Mouse (Mus musculus) limb, embryonic 11.5 days (tissue): ENCODE measurements at regions not wholly inside any gene's neighbourhood (a gene's known extent, or its start where the extent isn't known, plus 50 kb on each side); places are given as distances from the start of the nearest gene placed in this dataset.
A peak's percentile ranks its signal among the peaks of the same experiment; 100 is the strongest.

Source experiments
- ATAC-seq: fragments of 200-750 bp; cut with Nextera tagmentation; 2 replicates; pipeline ENCODE4 v1.8.0; 2017; ENCODE audit warnings: low read depth; ENCODE audit not compliant: insufficient number of reproducible peaks, low FRiP score, low TSS enrichment
- DNase-seq: peaks from one replicate; pipeline ENCODE4 v3.0.0-alpha.2; 2015; ENCODE audit warnings: low spot score
- H3K27ac ChIP-seq: fragments of 300-500 bp; sonication (generic); replicated peaks from 2 replicates; pipeline ENCODE4 v1.5.1; 2014; ENCODE audit warnings: low read depth, mild to moderate bottlenecking, low read length
- H3K27me3 ChIP-seq: fragments of 300-500 bp; sonication (generic); 2 replicates; pipeline ENCODE4 v1.6.1; 2014; ENCODE audit warnings: mild to moderate bottlenecking, low read length, mixed read lengths; ENCODE audit not compliant: control insufficient read depth, insufficient read depth
- H3K36me3 ChIP-seq: fragments of 300-500 bp; sonication (generic); 2 replicates; pipeline ENCODE4 v1.6.1; 2014; ENCODE audit warnings: mild to moderate bottlenecking, low read length, moderate library complexity, mixed read lengths; ENCODE audit not compliant: control insufficient read depth, insufficient read depth
- H3K4me1 ChIP-seq: fragments of 300-500 bp; sonication (generic); 2 replicates; pipeline ENCODE4 v1.6.1; 2014; ENCODE audit warnings: low read length, mixed read lengths; ENCODE audit not compliant: control insufficient read depth, insufficient read depth
- H3K4me2 ChIP-seq: fragments of 300-500 bp; sonication (generic); 2 replicates; pipeline ENCODE4 v1.6.1; 2014; ENCODE audit warnings: low read depth, mild to moderate bottlenecking, moderate library complexity; ENCODE audit not compliant: severe bottlenecking
- H3K4me3 ChIP-seq: fragments of 300-500 bp; sonication (generic); 2 replicates; pipeline ENCODE4 v1.5.1; 2014; ENCODE audit warnings: low read depth, low read length
- H3K9ac ChIP-seq: fragments of 300-500 bp; sonication (generic); 2 replicates; pipeline ENCODE4 v1.6.1; 2014; ENCODE audit warnings: mild to moderate bottlenecking, low read length
- H3K9me3 ChIP-seq: fragments of 300-500 bp; sonication (generic); 2 replicates; pipeline ENCODE4 v1.6.1; 2016; ENCODE audit warnings: low read length; ENCODE audit not compliant: control insufficient read depth
- WGBS: fragments of 180-500 bp; shearing (Covaris S2); extraction: QIAGEN DNeasy Blood & Tissue Kit; methylation state at CpG from one replicate; pipeline ENCODE4 v1.1.7; 2014; 5-methylcytosine and 5-hydroxymethylcytosine counted together

GRCm38 (mm10) chr3:62985033-62985432 is 256.3 kb upstream of the Mme start:
- Histone ChIP-seq H3K4me3 (no peak overlapping the region), H3K27ac (no peak overlapping the region), H3K36me3 (no peaks in the 10 kb centered on the region), H3K4me2 (no peak overlapping the region), H3K4me1 (no peaks in the 10 kb centered on the region), H3K9ac (no peak overlapping the region), H3K27me3 (no peaks in the 10 kb centered on the region), H3K9me3 (no peaks in the 10 kb centered on the region)
- no peak for DNase-seq
- WGBS = 76% methylated on average over 4 of the region's 4 CpGs
- no peak for ATAC-seq

DNA sequence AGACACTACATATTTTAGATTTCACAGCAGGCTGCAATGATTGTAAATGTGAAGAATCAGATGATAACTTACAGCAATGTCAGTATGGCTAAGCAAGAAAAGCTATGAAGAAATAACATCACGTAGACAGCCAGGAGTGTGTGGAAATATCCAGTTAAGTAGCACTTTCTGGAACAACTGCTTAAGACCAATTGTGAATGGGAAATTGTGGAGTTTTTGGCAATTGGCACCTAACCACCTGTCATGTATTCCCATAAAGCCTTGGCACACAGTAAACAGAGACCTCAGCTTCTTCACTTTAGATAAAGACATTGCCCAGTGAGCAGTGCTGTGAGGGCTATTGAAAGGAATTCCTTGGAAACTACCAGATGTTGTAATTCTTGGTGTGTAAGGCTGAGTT is 264.4 kb upstream of the Mme start:
- H3K27me3 ChIP-seq = no peaks in the 10 kb centered on the region
- ATAC-seq (no peak), DNase-seq (no peak)
- H3K27ac ChIP-seq = no peak overlapping the region
- H3K4me3 ChIP-seq = no peak overlapping the region
- no peak overlapping the region for H3K4me2 ChIP-seq
- no peaks in the 10 kb centered on the region for H3K4me1 ChIP-seq
- WGBS = 85% methylated on average over 1 of the region's 1 CpGs
- no peaks in the 10 kb centered on the region for H3K36me3 ChIP-seq
- no peak overlapping the region for H3K9ac ChIP-seq
- no peaks in the 10 kb centered on the region for H3K9me3 ChIP-seq

- Histone ChIP-seq H3K9ac (no peak overlapping the region), H3K4me2 (no peak overlapping the region)
These were observed 278.1 kb upstream of the Mme start for GRCm38 (mm10) chr3:62963244-62963643.

DNA sequence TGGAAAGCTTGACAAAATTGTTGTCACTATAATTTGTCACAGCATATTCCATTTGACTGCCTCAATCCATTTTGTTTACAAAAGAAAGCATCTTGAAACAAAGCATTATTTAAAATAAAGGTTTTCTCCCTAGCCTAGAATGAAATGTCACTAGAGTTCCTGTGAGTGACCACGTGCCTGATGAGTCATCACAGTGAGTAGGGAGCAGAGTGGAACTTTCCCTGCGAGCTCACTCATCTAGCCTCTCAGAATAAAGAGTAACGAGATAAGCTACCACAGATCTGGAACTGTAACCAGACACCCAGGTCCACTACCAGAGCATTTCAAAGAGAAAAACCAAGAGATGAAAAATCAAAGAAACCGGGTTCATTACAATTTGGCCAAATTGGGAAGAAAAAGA is 278.7 kb upstream of the Mme start:
- Histone ChIP-seq H3K27me3 (no peaks in the 10 kb centered on the region), H3K27ac (no peak overlapping the region), H3K9me3 (no peaks in the 10 kb centered on the region), H3K36me3 (no peaks in the 10 kb centered on the region), H3K4me1 (no peaks in the 10 kb centered on the region), H3K9ac (no peak overlapping the region), H3K4me3 (no peak overlapping the region), H3K4me2 (no peak overlapping the region)
- 42% methylated on average over 4 of the region's 4 CpGs for WGBS
- no peak for ATAC-seq
- no peak for DNase-seq

More at GRCm38 (mm10) chr3:62963244-62963643, 278.1 kb upstream of the Mme start:
- no peaks in the 10 kb centered on the region for H3K36me3 ChIP-seq
- WGBS = 79% methylated on average over 1 of the region's 1 CpGs
- H3K4me3 ChIP-seq = no peak overlapping the region
- H3K27ac ChIP-seq = no peak overlapping the region
- no peak for DNase-seq
- H3K27me3 ChIP-seq = no peaks in the 10 kb centered on the region
- no peak for ATAC-seq
- no peaks in the 10 kb centered on the region for H3K9me3 ChIP-seq
- no peaks in the 10 kb centered on the region for H3K4me1 ChIP-seq

DNA sequence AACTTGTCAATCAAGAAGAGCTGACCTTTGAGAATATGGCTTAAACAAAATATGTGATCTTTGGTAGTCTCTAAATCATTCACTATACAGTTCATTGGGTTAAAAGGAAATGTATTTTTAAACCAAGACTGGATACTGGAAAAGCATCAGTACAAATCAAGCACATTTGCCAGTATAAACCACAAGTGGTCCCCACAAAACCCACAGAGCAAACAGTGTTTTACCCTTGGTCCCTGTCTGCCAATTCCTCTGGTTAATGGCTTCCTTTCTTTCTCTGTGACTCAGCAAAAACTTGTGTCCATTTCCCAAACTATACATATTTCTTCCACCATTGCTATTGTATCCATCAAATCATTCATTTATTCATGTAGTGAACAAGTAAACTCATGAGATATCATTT is 296.0 kb upstream of the Mme start:
- H3K4me1 ChIP-seq = no peaks in the 10 kb centered on the region
- DNase-seq = no peak
- H3K27me3 ChIP-seq = no peaks in the 10 kb centered on the region
- no peak overlapping the region for H3K4me3 ChIP-seq
- H3K36me3 ChIP-seq = no peaks in the 10 kb centered on the region
- H3K4me2 ChIP-seq = no peak overlapping the region
- no peak overlapping the region for H3K27ac ChIP-seq
- no peak for ATAC-seq
- H3K9ac ChIP-seq = no peak overlapping the region
- H3K9me3 ChIP-seq = no peaks in the 10 kb centered on the region

GRCm38 (mm10) chr3:62938601-62939000 is 302.7 kb upstream of the Mme start:
- DNase-seq (no peak), ATAC-seq (no peak)
- Histone ChIP-seq H3K4me1 (no peaks in the 10 kb centered on the region), H3K36me3 (no peaks in the 10 kb centered on the region), H3K9me3 (no peaks in the 10 kb centered on the region), H3K9ac (no peak overlapping the region), H3K4me2 (no peak overlapping the region), H3K27me3 (no peaks in the 10 kb centered on the region), H3K27ac (no peak overlapping the region), H3K4me3 (no peak overlapping the region)
- 94% methylated on average over 1 of the region's 1 CpGs for WGBS

DNA sequence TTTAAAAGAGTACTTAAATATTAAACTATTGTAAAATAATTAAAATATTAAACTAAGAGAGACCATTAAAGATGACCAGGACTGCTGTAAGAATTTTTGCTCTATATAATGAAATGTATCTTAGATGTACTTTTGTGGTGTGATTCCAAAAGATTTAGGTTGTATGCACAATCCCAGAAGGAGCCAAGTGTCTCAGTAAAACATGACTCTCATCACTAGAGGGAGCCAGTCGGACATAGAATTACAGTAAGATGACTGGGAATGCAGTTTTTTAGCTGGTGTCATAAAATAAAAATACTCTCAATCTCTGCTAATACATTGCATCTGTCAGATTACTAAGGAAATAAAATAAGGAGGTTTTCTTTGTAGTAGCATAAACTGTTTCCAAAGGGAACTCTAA is 316.9 kb upstream of the Mme start:
- 8% methylated on average over 1 of the region's 1 CpGs for WGBS
- H3K4me2 ChIP-seq = no peak overlapping the region
- no peaks in the 10 kb centered on the region for H3K36me3 ChIP-seq
- no peak for ATAC-seq
- H3K9ac ChIP-seq = no peak overlapping the region
- no peaks in the 10 kb centered on the region for H3K9me3 ChIP-seq
- no peak overlapping the region for H3K4me3 ChIP-seq
- H3K4me1 ChIP-seq = no peaks in the 10 kb centered on the region
- H3K27ac ChIP-seq = no peak overlapping the region
- H3K27me3 ChIP-seq = no peaks in the 10 kb centered on the region
- DNase-seq = peak; percentile 24

GRCm38 (mm10) chr3:62916899-62917298 is 312.0 kb upstream of the Gpr149 start:
- Histone ChIP-seq H3K27me3 (no peaks in the 10 kb centered on the region), H3K9ac (no peak overlapping the region), H3K27ac (no peak overlapping the region), H3K9me3 (no peaks in the 10 kb centered on the region), H3K4me2 (no peak overlapping the region), H3K36me3 (no peaks in the 10 kb centered on the region), H3K4me3 (no peak overlapping the region), H3K4me1 (no peaks in the 10 kb centered on the region)
- WGBS = 60% methylated on average over 1 of the region's 1 CpGs
- no peak for DNase-seq
- ATAC-seq = no peak

GRCm38 (mm10) chr3:62885104-62885503 is 280.2 kb upstream of the Gpr149 start:
- ATAC-seq = no peak
- no peak for DNase-seq

More at GRCm38 (mm10) chr3:62885104-62885503, 280.2 kb upstream of the Gpr149 start:
- Histone ChIP-seq H3K9me3 (no peaks in the 10 kb centered on the region), H3K4me2 (no peak overlapping the region), H3K27me3 (no peaks in the 10 kb centered on the region), H3K4me3 (no peak overlapping the region), H3K27ac (no peak overlapping the region), H3K9ac (no peak overlapping the region), H3K36me3 (no peaks in the 10 kb centered on the region), H3K4me1 (no peaks in the 10 kb centered on the region)
